Mouse (Mus musculus): ENCODE data around the gene Fam57b. TPM values are rescaled to one million over a fixed set of nuclear protein-coding genes. Genes with fewer than 3 reads are reported as not detected.

The Fam57b gene
- polyA plus RNA-seq, 1 experiment from 2014 or later = 2.9 TPM

Other genes with a start within 250 kb of the Fam57b start
- gene Eif3c, start 231.3 kb upstream of the Fam57b start, polyA plus RNA-seq (2016; fragmentation: Nextera tagmentation; extraction: Ambion mirVana) = 230 and 233 TPM in 2 replicates
- gene Apobr, start 212.7 kb upstream of the Fam57b start, polyA plus RNA-seq (2016; fragmentation: Nextera tagmentation; extraction: Ambion mirVana) = 0.67 and 0.79 TPM in 2 replicates
- gene Cln3, start 211.9 kb upstream of the Fam57b start, polyA plus RNA-seq (2016; fragmentation: Nextera tagmentation; extraction: Ambion mirVana) = 20.7 and 25.8 TPM in 2 replicates
- gene Il27, start 202.7 kb upstream of the Fam57b start, polyA plus RNA-seq (2016; fragmentation: Nextera tagmentation; extraction: Ambion mirVana) = not detected in 2 replicates
- 1.3 and 2.0 TPM in 2 replicates for gene Nupr1, start 166.8 kb upstream of the Fam57b start, polyA plus RNA-seq (2016; fragmentation: Nextera tagmentation; extraction: Ambion mirVana)
- gene Sgf29, start 148.4 kb upstream of the Fam57b start, polyA plus RNA-seq (2016; fragmentation: Nextera tagmentation; extraction: Ambion mirVana) = 61.1 and 64.5 TPM in 2 replicates
- gene Sult1a1, start 121.2 kb upstream of the Fam57b start, polyA plus RNA-seq (2016; fragmentation: Nextera tagmentation; extraction: Ambion mirVana) = 0.16 and 0.40 TPM in 2 replicates
- 213 and 216 TPM in 2 replicates for gene Bola2, start 102.3 kb upstream of the Fam57b start, polyA plus RNA-seq (2016; fragmentation: Nextera tagmentation; extraction: Ambion mirVana)
- 13.5 and 14.0 TPM in 2 replicates for gene Slx1b, start 101.9 kb upstream of the Fam57b start, polyA plus RNA-seq (2016; fragmentation: Nextera tagmentation; extraction: Ambion mirVana)
- 33.6 and 40.3 TPM in 2 replicates for gene Coro1a, start 89.9 kb upstream of the Fam57b start, polyA plus RNA-seq (2016; fragmentation: Nextera tagmentation; extraction: Ambion mirVana)
- 54.4 and 55.7 TPM in 2 replicates for gene Mapk3, start 38.1 kb upstream of the Fam57b start, polyA plus RNA-seq (2016; fragmentation: Nextera tagmentation; extraction: Ambion mirVana)
- 0.77 and 0.98 TPM in 2 replicates for gene Gdpd3, start 31.3 kb upstream of the Fam57b start, polyA plus RNA-seq (2016; fragmentation: Nextera tagmentation; extraction: Ambion mirVana)
- gene Ypel3, start 20.7 kb upstream of the Fam57b start, polyA plus RNA-seq (2016; fragmentation: Nextera tagmentation; extraction: Ambion mirVana) = 28.9 and 35.0 TPM in 2 replicates
- gene Tbx6, start 16.2 kb upstream of the Fam57b start, polyA plus RNA-seq (2016; fragmentation: Nextera tagmentation; extraction: Ambion mirVana) = 0.32 and 0.61 TPM in 2 replicates
- gene Ppp4c, start 5.2 kb upstream of the Fam57b start, polyA plus RNA-seq (2016; fragmentation: Nextera tagmentation; extraction: Ambion mirVana) = 413 and 423 TPM in 2 replicates
- gene 4930451I11Rik, start 34.0 kb downstream of the Fam57b start, polyA plus RNA-seq (2016; fragmentation: Nextera tagmentation; extraction: Ambion mirVana) = not detected in 2 replicates
- 9.8 and 10.1 TPM in 2 replicates for gene Doc2a, start 49.7 kb downstream of the Fam57b start, polyA plus RNA-seq (2016; fragmentation: Nextera tagmentation; extraction: Ambion mirVana)
- gene Hirip3, start 64.3 kb downstream of the Fam57b start, polyA plus RNA-seq (2016; fragmentation: Nextera tagmentation; extraction: Ambion mirVana) = 57.4 and 65.2 TPM in 2 replicates
- 110 and 117 TPM in 2 replicates for gene Ino80e, start 64.7 kb downstream of the Fam57b start, polyA plus RNA-seq (2016; fragmentation: Nextera tagmentation; extraction: Ambion mirVana)
- 54.0 and 54.1 TPM in 2 replicates for gene Taok2, start 87.0 kb downstream of the Fam57b start, polyA plus RNA-seq (2016; fragmentation: Nextera tagmentation; extraction: Ambion mirVana)
- 22.2 and 24.9 TPM in 2 replicates for gene Tmem219, start 125.2 kb downstream of the Fam57b start, polyA plus RNA-seq (2016; fragmentation: Nextera tagmentation; extraction: Ambion mirVana)
- gene Kctd13, start 131.2 kb downstream of the Fam57b start, polyA plus RNA-seq (2016; fragmentation: Nextera tagmentation; extraction: Ambion mirVana) = 17.5 and 18.0 TPM in 2 replicates
- gene Asphd1, start 151.9 kb downstream of the Fam57b start, polyA plus RNA-seq (2016; fragmentation: Nextera tagmentation; extraction: Ambion mirVana) = 0.21 TPM in 1 of 2 replicates, not detected in the other
- gene Sez6l2, start 152.9 kb downstream of the Fam57b start, polyA plus RNA-seq (2016; fragmentation: Nextera tagmentation; extraction: Ambion mirVana) = 0.72 and 1.2 TPM in 2 replicates
- gene Cdipt, start 178.2 kb downstream of the Fam57b start, polyA plus RNA-seq (2016; fragmentation: Nextera tagmentation; extraction: Ambion mirVana) = 84.6 and 85.7 TPM in 2 replicates
- 0.72 and 1.0 TPM in 2 replicates for gene Cdiptos, start 178.4 kb downstream of the Fam57b start, polyA plus RNA-seq (2016; fragmentation: Nextera tagmentation; extraction: Ambion mirVana)
- gene Mvp, start 217.0 kb downstream of the Fam57b start, polyA plus RNA-seq (2016; fragmentation: Nextera tagmentation; extraction: Ambion mirVana) = 3.3 TPM in 2 replicates
- not detected in 2 replicates for gene Pagr1b, start 218.8 kb downstream of the Fam57b start, polyA plus RNA-seq (2016; fragmentation: Nextera tagmentation; extraction: Ambion mirVana)
- gene Pagr1a, start 219.7 kb downstream of the Fam57b start, polyA plus RNA-seq (2016; fragmentation: Nextera tagmentation; extraction: Ambion mirVana) = 92.7 and 121 TPM in 2 replicates
- 32.6 and 46.7 TPM in 2 replicates for gene Gm42742, start 223.4 kb downstream of the Fam57b start, polyA plus RNA-seq (2016; fragmentation: Nextera tagmentation; extraction: Ambion mirVana)
- gene Prrt2, start 223.5 kb downstream of the Fam57b start, polyA plus RNA-seq (2016; fragmentation: Nextera tagmentation; extraction: Ambion mirVana) = 3.5 and 4.0 TPM in 2 replicates
- gene Maz, start 229.4 kb downstream of the Fam57b start, polyA plus RNA-seq (2016; fragmentation: Nextera tagmentation; extraction: Ambion mirVana) = 60.2 and 65.7 TPM in 2 replicates
- gene Kif22, start 244.8 kb downstream of the Fam57b start, polyA plus RNA-seq (2016; fragmentation: Nextera tagmentation; extraction: Ambion mirVana) = 223 and 226 TPM in 2 replicates

All from forebrain, embryonic 10.5 days (tissue).